Mouse (Mus musculus): ENCODE results near the gene Ythdf1. TPM values are rescaled to one million over a fixed set of nuclear protein-coding genes. Genes with fewer than 3 reads are reported as not detected.

Ythdf1 gene
- total and polyA plus RNA-seq, 2 experiments from 2014 or later: 32.2 to 56.6 TPM

- no peak for TF ChIP-seq CTCF (IDR thresholded peaks at IDR 0.05)
- H3K4me2 ChIP-seq (ENCODE audit: low read depth, low read length, poor library complexity, severe bottlenecking): no peak overlapping the region
- no peaks in the 10 kb centered on the region for H3K9me3 ChIP-seq (ENCODE audit: low read length)
- DNase-seq (ENCODE audit: low spot score): no peak
- no peak for ATAC-seq (ENCODE audit: low FRiP score)
- H3K27me3 ChIP-seq (ENCODE audit: insufficient read depth, low read length): no peaks in the 10 kb centered on the region
- no peak overlapping the region for H3K9ac ChIP-seq (replicated peaks; ENCODE audit: low read length, poor library complexity, severe bottlenecking)
- peaks cover 17% of the 10 kb centered on the region for H3K4me1 ChIP-seq (ENCODE audit: insufficient read depth, low read length)
- no peaks in the 10 kb centered on the region for H3K36me3 ChIP-seq (ENCODE audit: insufficient read depth, low read length)
- no peak overlapping the region for H3K27ac ChIP-seq (ENCODE audit: low read depth, low read length)
- WGBS: 77% methylated on average over 9 of the region's 9 CpGs
- H3K4me3 ChIP-seq (ENCODE audit: low read depth, low read length): no peak overlapping the region
Observed at GRCm38 (mm10) chr2:180881281-180881680, 39.5 kb downstream of the Ythdf1 start.

- peak overlapping the region; percentile 86 for H3K27ac ChIP-seq (ENCODE audit: low read depth, low read length)
- 0 out of 2 replicates have a peak, but pooled peaks have one; percentile 11 for TF ChIP-seq CTCF (IDR thresholded peaks at IDR 0.05)
- DNase-seq (ENCODE audit: low spot score): peak; percentile 93
- no peaks in the 10 kb centered on the region for H3K27me3 ChIP-seq (ENCODE audit: insufficient read depth, low read length)
- H3K4me1 ChIP-seq (ENCODE audit: insufficient read depth, low read length): peaks cover 17% of the 10 kb centered on the region
- H3K4me3 ChIP-seq (ENCODE audit: low read depth, low read length): no peak overlapping the region
- no peaks in the 10 kb centered on the region for H3K9me3 ChIP-seq (ENCODE audit: low read length)
- H3K36me3 ChIP-seq (ENCODE audit: insufficient read depth, low read length): no peaks in the 10 kb centered on the region
- 22% methylated on average over 7 of the region's 7 CpGs for WGBS
- H3K4me2 ChIP-seq (ENCODE audit: low read depth, low read length, poor library complexity, severe bottlenecking): peak overlapping the region; percentile 26
- peak; percentile 88 for ATAC-seq (ENCODE audit: low FRiP score)
- no peak overlapping the region for H3K9ac ChIP-seq (replicated peaks; ENCODE audit: low read length, poor library complexity, severe bottlenecking)
Observed at GRCm38 (mm10) chr2:180879365-180880067, 41.2 kb downstream of the Ythdf1 start.

GRCm38 (mm10) chr2:180870006-180870405 is 50.7 kb downstream of the Ythdf1 start:
- Histone ChIP-seq H3K36me3 (ENCODE audit: insufficient read depth, low read length) (no peaks in the 10 kb centered on the region), H3K4me2 (ENCODE audit: low read depth, low read length, poor library complexity, severe bottlenecking) (no peak overlapping the region), H3K27me3 (ENCODE audit: insufficient read depth, low read length) (no peaks in the 10 kb centered on the region), H3K9me3 (ENCODE audit: low read length) (no peaks in the 10 kb centered on the region), H3K4me1 (ENCODE audit: insufficient read depth, low read length) (no peaks in the 10 kb centered on the region), H3K9ac (replicated peaks; ENCODE audit: low read length, poor library complexity, severe bottlenecking) (no peak overlapping the region), H3K27ac (ENCODE audit: low read depth, low read length) (peak overlapping the region; percentile 19; the same call in 1 of the 2 replicates), H3K4me3 (ENCODE audit: low read depth, low read length) (no peak overlapping the region)
- ATAC-seq (ENCODE audit: low FRiP score): 0 out of 2 replicates have a peak, but pooled peaks have one; percentile 31
- peak; percentile 41 for DNase-seq (ENCODE audit: low spot score)
- WGBS: 48% methylated on average over 3 of the region's 3 CpGs
- TF ChIP-seq CTCF (IDR thresholded peaks at IDR 0.05): no peak

- DNase-seq (ENCODE audit: low spot score) (peak; percentile 66), ATAC-seq (ENCODE audit: low FRiP score) (peak; percentile 38; the same call in 1 of the 2 replicates)
- H3K4me1 ChIP-seq (ENCODE audit: insufficient read depth, low read length): no peaks in the 10 kb centered on the region
- TF ChIP-seq CTCF (IDR thresholded peaks at IDR 0.05): no peak
- H3K27me3 ChIP-seq (ENCODE audit: insufficient read depth, low read length): no peaks in the 10 kb centered on the region
- no peak overlapping the region for H3K4me3 ChIP-seq (ENCODE audit: low read depth, low read length)
- peak overlapping the region; percentile 57 for H3K27ac ChIP-seq (ENCODE audit: low read depth, low read length)
- H3K9me3 ChIP-seq (ENCODE audit: low read length): no peaks in the 10 kb centered on the region
- 29% methylated on average over 12 of the region's 12 CpGs for WGBS
- H3K36me3 ChIP-seq (ENCODE audit: insufficient read depth, low read length): no peaks in the 10 kb centered on the region
- no peak overlapping the region for H3K9ac ChIP-seq (replicated peaks; ENCODE audit: low read length, poor library complexity, severe bottlenecking)
- no peak overlapping the region for H3K4me2 ChIP-seq (ENCODE audit: low read depth, low read length, poor library complexity, severe bottlenecking)
Observed at GRCm38 (mm10) chr2:180861561-180861960, 59.2 kb downstream of the Ythdf1 start.

GRCm38 (mm10) chr2:180857121-180857520 is 63.6 kb downstream of the Ythdf1 start:
- H3K27ac ChIP-seq (ENCODE audit: low read depth, low read length): no peak overlapping the region
- no peak overlapping the region for H3K4me2 ChIP-seq (ENCODE audit: low read depth, low read length, poor library complexity, severe bottlenecking)
- no peak for TF ChIP-seq CTCF (IDR thresholded peaks at IDR 0.05)
- 43% methylated on average over 8 of the region's 8 CpGs for WGBS
- no peak overlapping the region for H3K4me3 ChIP-seq (ENCODE audit: low read depth, low read length)
- no peak overlapping the region for H3K9ac ChIP-seq (replicated peaks; ENCODE audit: low read length, poor library complexity, severe bottlenecking)
- H3K4me1 ChIP-seq (ENCODE audit: insufficient read depth, low read length): no peaks in the 10 kb centered on the region
- peak; percentile 57 for DNase-seq (ENCODE audit: low spot score)
- H3K9me3 ChIP-seq (ENCODE audit: low read length): no peaks in the 10 kb centered on the region
- peak; percentile 18; the same call in 1 of the 2 replicates for ATAC-seq (ENCODE audit: low FRiP score)
- no peaks in the 10 kb centered on the region for H3K36me3 ChIP-seq (ENCODE audit: insufficient read depth, low read length)
- H3K27me3 ChIP-seq (ENCODE audit: insufficient read depth, low read length): no peaks in the 10 kb centered on the region

- Histone ChIP-seq H3K36me3 (ENCODE audit: insufficient read depth, low read length) (no peaks in the 10 kb centered on the region), H3K27ac (ENCODE audit: low read depth, low read length) (peak overlapping the region; percentile 69), H3K4me2 (ENCODE audit: low read depth, low read length, poor library complexity, severe bottlenecking) (peak overlapping the region; percentile 32), H3K9me3 (ENCODE audit: low read length) (no peaks in the 10 kb centered on the region), H3K4me3 (ENCODE audit: low read depth, low read length) (no peak overlapping the region), H3K9ac (replicated peaks; ENCODE audit: low read length, poor library complexity, severe bottlenecking) (0 out of 2 replicates have a peak overlapping the region, but pooled peaks have one; percentile 9), H3K27me3 (ENCODE audit: insufficient read depth, low read length) (no peaks in the 10 kb centered on the region), H3K4me1 (ENCODE audit: insufficient read depth, low read length) (no peaks in the 10 kb centered on the region)
- TF ChIP-seq CTCF (IDR thresholded peaks at IDR 0.05): no peak
- ATAC-seq (ENCODE audit: low FRiP score): peak; percentile 63
- peak; percentile 49 for DNase-seq (ENCODE audit: low spot score)
- 4% methylated on average over 13 of the region's 13 CpGs for WGBS
Observed at GRCm38 (mm10) chr2:180855005-180855544, 65.7 kb downstream of the Ythdf1 start.

Small RNA genes lying within 50 kb of the gene (microRNA-seq; reads per million reads assigned to microRNA genes)
- 3.0 reads per million for gene Mir124a-3 (ENCODE audit: borderline number of aligned reads)

Other genes with a start within 250 kb of the Ythdf1 start
- 36.7 and 44.1 TPM in 2 replicates for gene Dido1, start 210.9 kb downstream of the Ythdf1 start, total RNA-seq (2014; rRNA removed)
- 19.3 and 22.2 TPM in 2 replicates for gene Dido1, start 210.9 kb downstream of the Ythdf1 start, polyA plus RNA-seq (2015; fragmentation: Nextera tagmentation; extraction: Ambion mirVana)
- gene Gid8, start 210.8 kb downstream of the Ythdf1 start, total RNA-seq (2014; rRNA removed): 43.6 and 56.4 TPM in 2 replicates
- 44.5 and 46.5 TPM in 2 replicates for gene Gid8, start 210.8 kb downstream of the Ythdf1 start, polyA plus RNA-seq (2015; fragmentation: Nextera tagmentation; extraction: Ambion mirVana)
- gene Slc17a9, start 195.7 kb downstream of the Ythdf1 start, total RNA-seq (2014; rRNA removed): 0.55 and 1.2 TPM in 2 replicates
- 0.20 TPM in 1 of 2 replicates, not detected in the other for gene Slc17a9, start 195.7 kb downstream of the Ythdf1 start, polyA plus RNA-seq (2015; fragmentation: Nextera tagmentation; extraction: Ambion mirVana)
- gene Bhlhe23, start 144.0 kb downstream of the Ythdf1 start, total RNA-seq (2014; rRNA removed): 7.6 and 7.9 TPM in 2 replicates
- 5.9 and 6.0 TPM in 2 replicates for gene Bhlhe23, start 144.0 kb downstream of the Ythdf1 start, polyA plus RNA-seq (2015; fragmentation: Nextera tagmentation; extraction: Ambion mirVana)
- not detected in 2 replicates for gene Birc7, start 8.1 kb upstream of the Ythdf1 start, total RNA-seq (2014; rRNA removed)
- gene Birc7, start 8.1 kb upstream of the Ythdf1 start, polyA plus RNA-seq (2015; fragmentation: Nextera tagmentation; extraction: Ambion mirVana): 0.10 and 0.28 TPM in 2 replicates
- gene Nkain4, start 33.8 kb upstream of the Ythdf1 start, total RNA-seq (2014; rRNA removed): 40.4 and 59.5 TPM in 2 replicates
- gene Nkain4, start 33.8 kb upstream of the Ythdf1 start, polyA plus RNA-seq (2015; fragmentation: Nextera tagmentation; extraction: Ambion mirVana): 95.5 and 111 TPM in 2 replicates
- gene Arfgap1, start 46.3 kb upstream of the Ythdf1 start, total RNA-seq (2014; rRNA removed): 94.1 and 123 TPM in 2 replicates
- 124 and 132 TPM in 2 replicates for gene Arfgap1, start 46.3 kb upstream of the Ythdf1 start, polyA plus RNA-seq (2015; fragmentation: Nextera tagmentation; extraction: Ambion mirVana)
- gene Col20a1, start 65.6 kb upstream of the Ythdf1 start, total RNA-seq (2014; rRNA removed): 0.44 and 0.52 TPM in 2 replicates
- gene Col20a1, start 65.6 kb upstream of the Ythdf1 start, polyA plus RNA-seq (2015; fragmentation: Nextera tagmentation; extraction: Ambion mirVana): 0.13 and 0.14 TPM in 2 replicates
- 53.9 and 58.7 TPM in 2 replicates for gene Chrna4, start 122.6 kb upstream of the Ythdf1 start, total RNA-seq (2014; rRNA removed)
- 43.6 and 47.8 TPM in 2 replicates for gene Chrna4, start 122.6 kb upstream of the Ythdf1 start, polyA plus RNA-seq (2015; fragmentation: Nextera tagmentation; extraction: Ambion mirVana)
- gene Kcnq2, start 214.4 kb upstream of the Ythdf1 start, total RNA-seq (2014; rRNA removed): 134 and 162 TPM in 2 replicates
- gene Kcnq2, start 214.4 kb upstream of the Ythdf1 start, polyA plus RNA-seq (2015; fragmentation: Nextera tagmentation; extraction: Ambion mirVana): 33.8 and 40.6 TPM in 2 replicates
- 321 and 367 TPM in 2 replicates for gene Eef1a2, start 236.1 kb upstream of the Ythdf1 start, total RNA-seq (2014; rRNA removed)
- 23.1 and 23.3 TPM in 2 replicates for gene Eef1a2, start 236.1 kb upstream of the Ythdf1 start, polyA plus RNA-seq (2015; fragmentation: Nextera tagmentation; extraction: Ambion mirVana)

All from midbrain, postnatal 0 days (tissue).